15 mouse cellular contexts compared by ENCODE assay signal in the genomic region with DNA sequence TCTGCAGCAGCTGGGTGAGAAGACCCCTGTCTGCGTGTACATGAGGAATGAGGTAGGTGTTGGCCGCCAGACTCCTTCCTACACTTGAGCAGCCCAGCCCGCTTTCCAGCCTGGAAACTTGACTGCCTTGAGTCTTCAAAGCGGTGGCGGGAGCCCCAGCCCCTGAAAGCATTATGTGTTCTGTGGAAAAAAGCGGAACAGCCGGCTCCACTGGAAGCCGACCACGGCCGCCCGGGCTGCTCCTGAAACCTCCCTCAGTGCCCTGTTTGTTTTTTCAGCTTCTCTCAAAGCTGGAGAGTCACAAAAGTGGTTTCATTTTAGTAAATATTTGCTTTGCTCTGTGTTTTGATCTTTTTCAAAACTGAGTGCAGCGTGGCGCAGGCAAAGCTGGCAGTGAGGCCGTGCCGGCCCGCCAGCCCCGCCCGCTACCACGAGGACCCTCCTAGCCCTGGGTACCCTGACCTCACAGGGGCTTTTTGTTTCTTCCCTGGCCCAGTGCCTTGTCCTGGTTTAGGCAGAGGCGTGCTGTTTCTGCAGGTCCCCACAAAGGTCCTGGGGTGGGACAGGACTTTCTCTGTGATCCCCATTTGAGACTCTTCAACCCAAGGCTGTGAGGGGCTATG. TPM values are rescaled to one million over a fixed set of nuclear protein-coding genes. Genes with fewer than 3 reads are reported as not detected.
A peak's percentile ranks its signal among the peaks of the same experiment; 100 is the strongest.
DNase-seq lines count a peak whose midpoint lies in the region; ATAC-seq and TF ChIP-seq lines count a peak whose summit lies in the region.
"Had no signal": no experiment of that assay in that cellular context is flagged by ENCODE, and none has a peak within 500 bp of the region (broad histone marks: within the 10 kb centered on the region; RNA-seq: fewer than 3 reads in every experiment).

No protein-coding gene starts in this region.

- H3K9me3 ChIP-seq in neural tube, embryonic 15.5 days (replicated peaks): no peaks in the 10 kb centered on the region
- H3K9me3 ChIP-seq: G1E; megakaryocyte, embryonic 14.5 days had no signal

- intact Hi-C loops in gastrocnemius, adult 2 months (cut with DNase I): loop anchor here (2.0 kb wide), 1 partner anchor 22 kb away; no protein-coding TSS in a partner anchor

- no peak overlapping the region for H3K4me2 ChIP-seq in neural tube, embryonic 15.5 days
- H3K4me2 ChIP-seq: heart, embryonic 11.5 days had no signal

- H3K27ac ChIP-seq in gastrocnemius, adult 2 months: no peak overlapping the region
- H3K27ac ChIP-seq in liver, adult 2 months (replicated peaks; ENCODE audit: insufficient read depth, low read depth, low read length): peak overlapping the region; percentile 98
- peak overlapping the region; percentile 37; the same call in 1 of the 2 replicates for H3K27ac ChIP-seq in neural tube, embryonic 15.5 days (replicated peaks)

- no peak for TF ChIP-seq CTCF in gastrocnemius, adult 2 months (IDR thresholded peaks at IDR 0.05)
- TF ChIP-seq CTCF in liver, adult 2 months (IDR thresholded peaks at IDR 0.05; ENCODE audit: low read depth, low read length): no peak

- H3K4me3 ChIP-seq in gastrocnemius, adult 2 months: no peak overlapping the region
- H3K4me3 ChIP-seq in liver, adult 2 months (ENCODE audit: insufficient read depth, low read depth, low read length): no peak overlapping the region
- H3K4me3 ChIP-seq in neural tube, embryonic 15.5 days (replicated peaks): no peak overlapping the region
- H3K4me3 ChIP-seq: megakaryocyte, embryonic 14.5 days had no signal

- TF ChIP-seq POLR2A in liver, adult 2 months (IDR thresholded peaks at IDR 0.05; ENCODE audit: extremely low read depth, insufficient read depth, low read length): 0 out of 2 replicates have a peak, but pooled peaks have one; percentile 15

- H3K4me1 ChIP-seq in liver, adult 2 months (ENCODE audit: control insufficient read depth, insufficient read depth, low read length): peaks cover 52% of the 10 kb centered on the region
- no peaks in the 10 kb centered on the region for H3K4me1 ChIP-seq in neural tube, embryonic 15.5 days

- peaks cover 14% of the 10 kb centered on the region; the same call in 1 of the 2 replicates for H3K36me3 ChIP-seq in liver, adult 2 months (ENCODE audit: control insufficient read depth, insufficient read depth, low read length)
- peaks cover 66% of the 10 kb centered on the region for H3K36me3 ChIP-seq in neural tube, embryonic 15.5 days

- DNase-seq in gastrocnemius, adult 2 months: peak; percentile 14
- DNase-seq in gastrocnemius, adult 8-10 months (ENCODE audit: low spot score in 2 of 2): no peak
- peak; percentile 83 for DNase-seq in liver, adult 2 months (ENCODE audit: extremely low read depth, low read depth, low spot score)
- no peak for DNase-seq in liver
- DNase-seq in lung, adult 18-20 months: peak; percentile 75 to 82
- DNase-seq in adrenal gland, postnatal 10 days: no peak
- no peak for DNase-seq in B cell, adult 2 months
- DNase-seq: cerebellum, postnatal 14 days; kidney, postnatal 36 days; thymus, postnatal 25 days had no signal

- no peak for ATAC-seq in neural tube, embryonic 15.5 days (ENCODE audit: low FRiP score)
- ATAC-seq: inflammation-experienced regulatory T-cells, adult 6 months had no signal

- H3K27me3 ChIP-seq in liver, adult 2 months (ENCODE audit: control insufficient read depth, insufficient read depth, low read length): no peaks in the 10 kb centered on the region
- no peaks in the 10 kb centered on the region for H3K27me3 ChIP-seq in neural tube, embryonic 15.5 days (replicated peaks)
- H3K27me3 ChIP-seq: megakaryocyte, embryonic 14.5 days had no signal

- H3K79me2 ChIP-seq in liver, adult 2 months (ENCODE audit: control insufficient read depth, insufficient read depth, low read length): peaks cover 35% of the 10 kb centered on the region; the same call in 1 of the 2 replicates

- WGBS in liver, adult 2 months: 30% methylated on average over 20 of the region's 20 CpGs
- WGBS in neural tube, embryonic 15.5 days: 82% methylated on average over 20 of the region's 20 CpGs

- peak overlapping the region; percentile 71 for H3K9ac ChIP-seq in liver, adult 2 months (ENCODE audit: low read depth, low read length)
- H3K9ac ChIP-seq in neural tube, embryonic 15.5 days (replicated peaks): no peak overlapping the region

RNA-seq across cellular contexts. Expression of a gene that starts 14.0 kb away (rescaled TPM):
- total RNA-seq in gastrocnemius, adult 2 months (2021): 10 to 100 TPM; 31.2 to 32.4 TPM
- total RNA-seq in gastrocnemius, adult 8-10 months (2022): 10 to 100 TPM; 32.2 to 39.8 (median 35.2) TPM
- 49.3 and 56.6 TPM in 2 replicates for total RNA-seq in liver, adult 2 months (2014; rRNA removed)
- polyA plus RNA-seq in liver, adult 2 months (2012; rRNA removed): 131 and 142 TPM in 2 replicates
- 144 and 148 TPM in 2 replicates for polyA plus RNA-seq in neural tube, embryonic 15.5 days (2015; fragmentation: Nextera tagmentation; extraction: Ambion mirVana)
- total RNA-seq in adrenal gland, postnatal 10 days (2021): 10 to 100 TPM; 67.9 to 81.5 TPM

RNA-seq across cellular contexts. Expression of a gene that starts 25.8 kb away (rescaled TPM):
- not detected for total RNA-seq in gastrocnemius, adult 2 months (2021)
- total RNA-seq in gastrocnemius, adult 8-10 months (2022): under 1 TPM in 1 of 4 experiments, not detected in 3; 0.22 TPM
- 29.8 and 34.9 TPM in 2 replicates for total RNA-seq in liver, adult 2 months (2014; rRNA removed)
- polyA plus RNA-seq in liver, adult 2 months (2012; rRNA removed): 56.0 and 61.6 TPM in 2 replicates
- 6.1 and 7.1 TPM in 2 replicates for polyA plus RNA-seq in neural tube, embryonic 15.5 days (2015; fragmentation: Nextera tagmentation; extraction: Ambion mirVana)
- total RNA-seq in adrenal gland, postnatal 10 days (2021): 10 to 100 TPM; 12.4 to 13.3 TPM
- polyA plus RNA-seq: G1E; inflammation-experienced regulatory T-cells, adult 6 months had no signal

RNA-seq across cellular contexts. Expression of a gene that starts 26.8 kb away (rescaled TPM):
- total RNA-seq in gastrocnemius, adult 2 months (2021): 10 to 100 TPM; 22.1 to 32.3 TPM
- 10 to 100 TPM; 26.1 to 31.0 (median 27.3) TPM for total RNA-seq in gastrocnemius, adult 8-10 months (2022)
- total RNA-seq in liver, adult 2 months (2014; rRNA removed): 20.3 and 20.5 TPM in 2 replicates
- polyA plus RNA-seq in liver, adult 2 months (2012; rRNA removed): 63.4 and 74.6 TPM in 2 replicates
- 108 and 115 TPM in 2 replicates for polyA plus RNA-seq in neural tube, embryonic 15.5 days (2015; fragmentation: Nextera tagmentation; extraction: Ambion mirVana)
- 10 to 100 TPM; 47.6 to 51.3 TPM for total RNA-seq in adrenal gland, postnatal 10 days (2021)

RNA-seq across cellular contexts. Expression of a gene that starts 27.0 kb away (rescaled TPM):
- 1 to 10 TPM; 3.6 to 4.4 TPM for total RNA-seq in gastrocnemius, adult 2 months (2021)
- total RNA-seq in gastrocnemius, adult 8-10 months (2022): 1 to 10 TPM; 1.8 to 4.4 (median 2.9) TPM
- 4.4 and 5.1 TPM in 2 replicates for total RNA-seq in liver, adult 2 months (2014; rRNA removed)
- polyA plus RNA-seq in liver, adult 2 months (2012; rRNA removed): 7.4 and 9.8 TPM in 2 replicates
- polyA plus RNA-seq in neural tube, embryonic 15.5 days (2015; fragmentation: Nextera tagmentation; extraction: Ambion mirVana): 76.8 and 81.3 TPM in 2 replicates
- 10 to 100 TPM; 20.0 to 27.4 TPM for total RNA-seq in adrenal gland, postnatal 10 days (2021)

RNA-seq across cellular contexts. Expression of a gene that starts 34.5 kb away (rescaled TPM):
- 1 to 10 TPM in 1 of 2 experiments, under 1 TPM in 1; 0.87 to 1.3 TPM for total RNA-seq in gastrocnemius, adult 2 months (2021)
- total RNA-seq in gastrocnemius, adult 8-10 months (2022): 1 to 10 TPM in 2 of 4 experiments, under 1 TPM in 2; 0.75 to 1.2 (median 0.89) TPM
- 0.20 and 0.55 TPM in 2 replicates for total RNA-seq in liver, adult 2 months (2014; rRNA removed)
- 0.72 and 1.1 TPM in 2 replicates for polyA plus RNA-seq in liver, adult 2 months (2012; rRNA removed)
- polyA plus RNA-seq in neural tube, embryonic 15.5 days (2015; fragmentation: Nextera tagmentation; extraction: Ambion mirVana): 459 and 611 TPM in 2 replicates
- total RNA-seq in adrenal gland, postnatal 10 days (2021): 1 to 10 TPM; 3.8 to 9.5 TPM
- polyA plus RNA-seq: inflammation-experienced regulatory T-cells, adult 6 months had no signal

Comparison
In these comparisons a context has a peak if more than half of its experiments do, and no peak if none do; other contexts are left out.
1. DNase-seq: peak in gastrocnemius, adult 2 months (single experiment), liver, adult 2 months (single experiment) and lung, adult 18-20 months (2 of 2); none in gastrocnemius, adult 8-10 months (0 of 2), liver (single experiment), adrenal gland, postnatal 10 days (single experiment) and B cell, adult 2 months (0 of 2).
2. RNA of a gene that starts 25.8 kb away (total RNA-seq): 29.8 to 34.9 TPM in liver, adult 2 months and 12.4 to 13.3 TPM in adrenal gland, postnatal 10 days; 0.22 TPM in gastrocnemius, adult 8-10 months and not detected in gastrocnemius, adult 2 months; every median in the first group is over 10 times any median in the second.